Mouse (Mus musculus): ENCODE data around the gene Srsf3. TPM values are rescaled to one million over a fixed set of nuclear protein-coding genes. Genes with fewer than 3 reads are reported as not detected.

Srsf3 gene
- polyA plus RNA-seq, 1 experiment = 103 TPM

DNA sequence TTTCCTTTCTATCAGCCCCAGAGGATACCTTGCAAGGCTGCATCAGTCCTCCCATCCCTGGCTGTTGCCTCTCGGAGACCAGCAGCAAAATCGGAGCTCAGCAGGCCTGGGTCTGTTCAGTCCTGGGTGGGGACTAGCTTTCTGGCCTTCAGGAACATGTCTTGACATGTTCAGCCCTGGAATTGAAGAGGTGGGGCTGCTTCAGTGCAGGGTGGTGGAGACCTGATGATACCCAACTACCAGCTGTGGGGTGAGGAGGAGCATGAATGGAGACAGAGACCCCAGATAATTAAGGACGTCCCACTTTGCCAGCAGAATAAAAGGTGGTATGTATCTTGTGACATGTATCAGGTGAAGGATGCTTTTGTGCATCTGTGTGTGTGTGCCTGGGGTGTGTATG lies 58.3 kb downstream of the Srsf3 start, which contains the start of gene Cdkn1a:
TSS of gene Cdkn1a (plus strand) at position 201 of the 400 bp plus-strand sequence.
- no peak for DNase-seq (ENCODE audit: low read depth)

DNA sequence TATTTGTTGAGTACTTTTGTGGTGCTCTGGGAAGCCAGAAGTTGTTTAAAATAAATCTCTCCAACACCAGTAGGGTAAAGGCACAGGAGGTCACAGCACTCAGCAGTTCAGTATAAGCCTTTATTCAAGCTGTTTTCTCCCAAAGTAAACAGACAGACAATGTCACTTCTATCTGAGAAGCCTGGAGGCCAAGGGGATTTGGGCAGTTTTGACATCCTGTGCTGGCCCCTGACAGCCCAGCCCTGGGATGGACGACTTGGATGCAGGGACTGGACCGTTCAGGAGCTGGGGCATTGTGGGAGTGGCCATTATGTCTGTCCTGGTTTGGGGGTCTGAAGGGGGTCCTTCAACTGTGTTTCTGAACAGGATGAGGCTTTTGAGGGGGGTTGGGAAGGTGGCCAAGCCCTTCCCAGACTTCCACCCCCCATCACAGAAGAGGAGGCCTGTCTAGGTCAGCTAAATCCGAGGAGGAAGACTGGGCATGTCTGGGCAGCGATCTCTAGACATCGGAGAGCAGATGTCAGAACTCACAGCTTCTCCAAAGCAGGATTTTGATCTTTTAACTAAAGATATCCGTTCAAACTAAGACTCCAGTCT lies 59.0 kb downstream of the Srsf3 start:
- DNase-seq (ENCODE audit: low read depth) = no peak

DNA sequence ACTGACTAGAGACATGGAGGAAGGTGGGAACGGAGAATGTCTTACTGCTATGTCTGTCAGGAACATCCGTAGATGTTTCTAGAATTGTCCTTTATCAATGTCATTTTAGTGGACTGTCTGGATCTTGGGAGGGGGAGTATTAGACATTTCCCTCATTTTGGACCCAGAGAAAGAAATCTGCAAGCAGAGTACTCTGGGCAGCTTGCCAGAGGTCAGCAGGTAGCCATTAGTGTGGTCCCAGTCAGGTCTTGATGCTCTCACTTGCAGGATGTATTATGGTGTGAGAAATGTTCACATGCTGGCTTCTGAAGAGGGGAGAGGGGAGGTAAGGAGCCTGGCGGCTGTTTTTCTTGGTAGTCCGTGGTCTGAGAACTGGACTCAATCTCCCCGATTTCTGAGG lies 60.1 kb downstream of the Srsf3 start:
- DNase-seq (ENCODE audit: low read depth) = no peak

Other genes starting within 250 kb of the Srsf3 start
- 33.6 and 35.5 TPM in 2 replicates for gene Brpf3, start 231.5 kb upstream of the Srsf3 start, polyA plus RNA-seq (2012; rRNA removed)
- gene Pnpla1, start 174.2 kb upstream of the Srsf3 start, polyA plus RNA-seq (2012; rRNA removed) = 1.7 and 1.8 TPM in 2 replicates
- gene 4930539E08Rik, start 117.3 kb upstream of the Srsf3 start, polyA plus RNA-seq (2012; rRNA removed) = 0.28 and 0.30 TPM in 2 replicates
- gene Pxt1, start 88.8 kb upstream of the Srsf3 start, polyA plus RNA-seq (2012; rRNA removed) = 0.88 and 1.9 TPM in 2 replicates
- 32.9 and 37.7 TPM in 2 replicates for gene Kctd20, start 80.7 kb upstream of the Srsf3 start, polyA plus RNA-seq (2012; rRNA removed)
- gene Stk38, start 24.6 kb upstream of the Srsf3 start, polyA plus RNA-seq (2012; rRNA removed) = 51.3 and 55.6 TPM in 2 replicates
- gene Cdkn1a, start 58.3 kb downstream of the Srsf3 start, polyA plus RNA-seq (2012; rRNA removed) = 38.4 and 98.3 TPM in 2 replicates
- gene Rab44, start 81.5 kb downstream of the Srsf3 start, polyA plus RNA-seq (2012; rRNA removed) = 8.2 and 12.7 TPM in 2 replicates
- gene Cpne5, start 205.5 kb downstream of the Srsf3 start, polyA plus RNA-seq (2012; rRNA removed) = 59.8 and 66.3 TPM in 2 replicates
- gene Ppil1, start 231.6 kb downstream of the Srsf3 start, polyA plus RNA-seq (2012; rRNA removed) = 33.3 and 35.3 TPM in 2 replicates
- gene BC004004, start 236.2 kb downstream of the Srsf3 start, polyA plus RNA-seq (2012; rRNA removed) = 118 and 175 TPM in 2 replicates

Data from gonadal fat pad, adult 2 months (tissue).